Mouse (Mus musculus): ENCODE results near the gene Anks3. TPM values are rescaled to one million over a fixed set of nuclear protein-coding genes. Genes with fewer than 3 reads are reported as not detected.

Anks3 gene
- polyA plus RNA-seq, 1 experiment from 2014 or later, result 43.4 TPM

DNA sequence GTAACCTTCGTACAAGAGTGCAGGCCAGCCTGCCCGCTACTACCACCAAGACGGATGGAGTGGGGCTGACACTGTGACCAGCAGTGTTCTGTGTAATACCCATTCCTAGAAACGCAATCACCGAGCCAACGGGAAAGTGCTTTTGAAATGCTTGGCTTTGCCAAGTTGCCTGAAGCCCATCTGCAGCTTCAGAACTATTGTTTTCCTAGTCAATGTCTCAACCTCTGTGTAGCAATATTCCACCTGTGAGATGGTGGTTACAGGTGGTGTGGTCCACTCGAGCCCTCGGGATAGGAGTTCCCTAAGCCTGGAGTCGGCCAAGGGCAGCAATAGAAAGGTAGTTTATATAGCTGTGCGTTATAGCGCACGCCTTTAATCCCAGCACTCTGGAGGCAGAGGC, 20.7 kb upstream of the Anks3 start:
- no peaks in the 10 kb centered on the region for H3K36me3 ChIP-seq (ENCODE audit: insufficient read depth, low read length)
- no peak overlapping the region for H3K27ac ChIP-seq (ENCODE audit: low read length)
- H3K4me1 ChIP-seq (ENCODE audit: insufficient read depth, low read depth, low read length), result no peaks in the 10 kb centered on the region
- no peak overlapping the region for H3K4me2 ChIP-seq (replicated peaks; ENCODE audit: low read depth, low read length)
- H3K27me3 ChIP-seq (replicated peaks; ENCODE audit: insufficient read depth, low read length), result no peaks in the 10 kb centered on the region
- no peak for DNase-seq (ENCODE audit: low spot score)
- TF ChIP-seq EP300 (IDR thresholded peaks at IDR 0.05), result no peak
- TF ChIP-seq CTCF (IDR thresholded peaks at IDR 0.05), result no peak
- no peak overlapping the region for H3K9ac ChIP-seq (replicated peaks; ENCODE audit: low read depth)
- WGBS, result 86% methylated on average over 12 of the region's 12 CpGs
- no peak for ATAC-seq
- no peaks in the 10 kb centered on the region for H3K9me3 ChIP-seq (ENCODE audit: low read length)
- H3K4me3 ChIP-seq (ENCODE audit: low read depth, low read length), result no peak overlapping the region

DNA sequence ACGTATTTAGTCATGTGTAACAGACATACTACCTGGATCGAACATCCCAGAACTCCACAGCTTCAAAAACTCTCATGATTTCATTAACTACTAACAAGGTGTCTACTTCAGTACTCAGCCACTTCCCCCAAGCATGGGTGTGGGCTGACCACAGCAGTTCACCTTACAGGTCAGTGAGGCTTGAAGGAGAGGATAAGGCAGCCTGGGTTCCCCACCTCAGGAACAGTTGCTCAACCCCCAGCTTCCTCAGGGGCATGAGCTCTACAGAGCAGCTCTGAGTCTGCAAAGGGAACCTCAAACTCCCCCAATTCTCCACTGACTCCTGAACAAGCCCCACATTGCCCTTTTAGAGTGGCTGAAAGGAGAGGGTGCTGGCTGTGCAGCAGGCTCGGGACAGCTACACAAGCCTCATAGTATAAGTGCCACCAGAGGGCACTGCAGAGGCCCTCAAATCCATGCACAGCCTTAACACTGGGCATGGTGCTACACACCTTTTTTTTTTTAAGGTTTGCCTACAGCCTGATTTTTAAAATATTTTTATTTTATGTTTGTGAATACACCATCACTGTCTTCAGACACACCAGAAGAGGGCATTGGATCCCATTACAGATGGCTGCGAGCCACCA, 15.9 kb upstream of the Anks3 start:
- WGBS, result 69% methylated on average over 4 of the region's 4 CpGs
- peak; percentile 70 for DNase-seq (ENCODE audit: low spot score)

DNA sequence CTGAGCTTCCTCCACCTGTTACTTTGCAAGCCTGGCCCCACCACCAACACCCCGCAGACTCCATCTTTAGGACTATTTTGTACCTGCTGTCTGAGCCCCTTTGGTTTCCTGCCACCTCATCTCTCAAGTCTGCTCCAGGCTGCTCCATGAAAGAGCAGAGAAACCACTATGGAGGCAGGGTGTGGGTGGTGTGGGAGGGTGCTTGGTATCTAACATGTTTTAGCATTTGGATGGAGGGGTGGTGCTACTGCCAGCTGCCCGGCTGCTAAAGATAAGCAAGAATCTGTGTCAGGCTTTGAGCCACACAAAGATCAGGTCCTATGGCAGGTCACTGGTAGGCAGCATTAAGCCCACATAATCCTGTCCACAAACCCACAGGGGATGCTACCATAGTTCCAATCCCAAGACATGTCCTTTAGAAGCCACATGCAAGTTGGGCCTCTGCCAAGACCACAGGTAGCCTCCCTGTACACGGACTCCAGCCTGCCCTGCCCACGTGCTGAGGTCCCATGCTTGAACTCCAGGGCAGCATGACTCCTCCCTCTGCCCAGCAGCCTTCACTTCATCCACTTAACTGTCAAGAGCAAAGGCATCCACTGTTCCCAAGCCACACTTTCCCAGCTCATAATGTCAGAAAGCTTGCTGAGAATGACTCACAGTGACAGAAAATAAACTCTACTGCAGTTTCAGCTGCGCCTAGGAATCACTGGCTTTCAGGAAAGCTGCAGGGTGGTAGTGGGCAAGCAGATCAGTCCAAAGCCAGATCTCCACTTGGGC, 14.5 kb upstream of the Anks3 start:
- TF ChIP-seq EP300 (IDR thresholded peaks at IDR 0.05) (no peak), CTCF (IDR thresholded peaks at IDR 0.05) (no peak)
- H3K4me1 ChIP-seq (ENCODE audit: insufficient read depth, low read depth, low read length), result no peaks in the 10 kb centered on the region
- 41% methylated on average over 5 of the region's 5 CpGs for WGBS
- no peak overlapping the region for H3K4me3 ChIP-seq (ENCODE audit: low read depth, low read length)
- 0 out of 2 replicates have a peak overlapping the region, but pooled peaks have one; percentile 47 for H3K27ac ChIP-seq (ENCODE audit: low read length)
- H3K36me3 ChIP-seq (ENCODE audit: insufficient read depth, low read length), result no peaks in the 10 kb centered on the region
- H3K27me3 ChIP-seq (replicated peaks; ENCODE audit: insufficient read depth, low read length), result no peaks in the 10 kb centered on the region
- H3K9ac ChIP-seq (replicated peaks; ENCODE audit: low read depth), result no peak overlapping the region
- DNase-seq (ENCODE audit: low spot score) (peak; percentile 87), ATAC-seq (peak; percentile 95)
- H3K9me3 ChIP-seq (ENCODE audit: low read length), result no peaks in the 10 kb centered on the region
- H3K4me2 ChIP-seq (replicated peaks; ENCODE audit: low read depth, low read length), result no peak overlapping the region

More for the DNA sequence above, 15.9 kb upstream of the Anks3 start:
- peak; percentile 72 for ATAC-seq
- H3K4me3 ChIP-seq (ENCODE audit: low read depth, low read length), result no peak overlapping the region
- TF ChIP-seq EP300 (IDR thresholded peaks at IDR 0.05), result no peak
- TF ChIP-seq CTCF (IDR thresholded peaks at IDR 0.05), result peak; percentile 75
- no peaks in the 10 kb centered on the region for H3K27me3 ChIP-seq (replicated peaks; ENCODE audit: insufficient read depth, low read length)
- no peak overlapping the region for H3K4me2 ChIP-seq (replicated peaks; ENCODE audit: low read depth, low read length)
- no peaks in the 10 kb centered on the region for H3K4me1 ChIP-seq (ENCODE audit: insufficient read depth, low read depth, low read length)
- no peak overlapping the region for H3K27ac ChIP-seq (ENCODE audit: low read length)
- H3K9ac ChIP-seq (replicated peaks; ENCODE audit: low read depth), result no peak overlapping the region
- no peaks in the 10 kb centered on the region for H3K9me3 ChIP-seq (ENCODE audit: low read length)
- no peaks in the 10 kb centered on the region for H3K36me3 ChIP-seq (ENCODE audit: insufficient read depth, low read length)

DNA sequence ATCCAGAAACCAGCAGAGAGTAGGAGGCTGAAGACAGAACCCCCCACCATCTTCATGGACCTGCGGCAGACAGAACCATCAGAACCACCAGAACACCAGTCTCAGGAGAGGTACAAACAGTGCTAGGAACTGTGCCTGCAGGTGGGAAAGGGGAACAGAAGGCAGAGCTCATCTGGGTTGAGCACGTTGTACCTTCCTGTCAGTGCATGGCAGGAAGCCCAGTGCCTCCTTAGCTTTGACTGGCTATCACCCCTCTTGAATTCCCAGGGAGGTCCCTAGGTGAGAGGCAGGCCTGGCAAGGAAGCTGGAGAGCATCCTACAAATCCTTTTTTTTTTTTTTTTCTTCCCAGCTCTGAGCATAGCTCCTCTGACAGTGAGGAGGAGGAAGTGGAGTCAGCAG, 12.2 kb upstream of the Anks3 start:
- WGBS, result 57% methylated on average over 2 of the region's 2 CpGs
- no peaks in the 10 kb centered on the region for H3K27me3 ChIP-seq (replicated peaks; ENCODE audit: insufficient read depth, low read length)
- no peak overlapping the region for H3K9ac ChIP-seq (replicated peaks; ENCODE audit: low read depth)
- ATAC-seq, result no peak
- H3K4me1 ChIP-seq (ENCODE audit: insufficient read depth, low read depth, low read length), result no peaks in the 10 kb centered on the region
- H3K4me2 ChIP-seq (replicated peaks; ENCODE audit: low read depth, low read length), result no peak overlapping the region
- H3K4me3 ChIP-seq (ENCODE audit: low read depth, low read length), result no peak overlapping the region
- H3K9me3 ChIP-seq (ENCODE audit: low read length), result no peaks in the 10 kb centered on the region
- TF ChIP-seq CTCF (IDR thresholded peaks at IDR 0.05), result no peak
- TF ChIP-seq EP300 (IDR thresholded peaks at IDR 0.05), result no peak
- no peak overlapping the region for H3K27ac ChIP-seq (ENCODE audit: low read length)
- no peak for DNase-seq (ENCODE audit: low spot score)
- no peaks in the 10 kb centered on the region for H3K36me3 ChIP-seq (ENCODE audit: insufficient read depth, low read length)

DNA sequence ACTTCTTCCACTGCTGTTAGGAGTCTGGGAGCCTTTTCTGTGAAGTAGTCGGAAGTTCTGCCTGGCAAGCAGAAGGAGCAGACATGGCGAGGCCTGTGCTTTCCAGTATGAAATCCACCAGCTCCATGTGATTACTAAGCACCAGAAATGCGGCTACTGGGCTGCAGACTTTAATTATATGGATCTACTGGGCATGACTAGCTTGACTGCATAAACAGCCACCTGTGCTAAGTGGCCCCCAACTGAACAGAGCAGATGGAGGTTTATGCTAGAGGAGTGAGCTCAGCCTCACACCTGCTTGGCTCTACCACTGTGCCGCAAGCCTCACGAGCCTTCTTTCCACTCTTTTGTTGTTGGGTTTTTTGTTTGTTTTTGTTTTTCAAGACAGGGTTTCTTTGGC, 10.5 kb upstream of the Anks3 start:
- 86% methylated on average over 5 of the region's 5 CpGs for WGBS
- H3K4me1 ChIP-seq (ENCODE audit: insufficient read depth, low read depth, low read length), result no peaks in the 10 kb centered on the region
- no peaks in the 10 kb centered on the region for H3K9me3 ChIP-seq (ENCODE audit: low read length)
- H3K27ac ChIP-seq (ENCODE audit: low read length), result no peak overlapping the region
- H3K9ac ChIP-seq (replicated peaks; ENCODE audit: low read depth), result no peak overlapping the region
- no peaks in the 10 kb centered on the region for H3K27me3 ChIP-seq (replicated peaks; ENCODE audit: insufficient read depth, low read length)
- ATAC-seq (no peak), DNase-seq (ENCODE audit: low spot score) (no peak)
- no peak overlapping the region for H3K4me3 ChIP-seq (ENCODE audit: low read depth, low read length)
- TF ChIP-seq CTCF (IDR thresholded peaks at IDR 0.05) (no peak), EP300 (IDR thresholded peaks at IDR 0.05) (no peak)
- H3K36me3 ChIP-seq (ENCODE audit: insufficient read depth, low read length), result no peaks in the 10 kb centered on the region
- H3K4me2 ChIP-seq (replicated peaks; ENCODE audit: low read depth, low read length), result no peak overlapping the region

DNA sequence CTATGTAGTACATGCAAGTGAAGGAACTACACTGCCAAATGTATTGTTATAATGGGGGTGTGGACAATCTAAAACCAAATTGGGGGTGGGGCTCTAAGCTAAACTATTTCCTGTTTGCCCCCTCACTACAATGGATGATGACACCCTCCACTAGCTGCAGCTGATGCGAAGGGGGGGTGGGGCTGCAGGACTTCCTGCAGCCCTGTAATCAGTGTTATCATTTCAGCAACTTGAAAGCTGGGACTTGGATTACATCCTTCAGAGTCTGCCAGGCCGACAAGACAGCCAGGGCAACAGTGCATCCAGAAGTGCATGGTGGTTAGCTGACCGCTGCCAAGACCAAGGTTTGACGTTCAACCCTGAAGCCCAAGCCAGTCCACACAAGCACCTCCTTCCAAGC, 7.6 kb upstream of the Anks3 start:
- no peaks in the 10 kb centered on the region for H3K27me3 ChIP-seq (replicated peaks; ENCODE audit: insufficient read depth, low read length)
- ATAC-seq (peak; percentile 89), DNase-seq (ENCODE audit: low spot score) (peak; percentile 78)
- no peaks in the 10 kb centered on the region for H3K4me1 ChIP-seq (ENCODE audit: insufficient read depth, low read depth, low read length)
- H3K4me3 ChIP-seq (ENCODE audit: low read depth, low read length), result no peak overlapping the region
- no peak overlapping the region for H3K9ac ChIP-seq (replicated peaks; ENCODE audit: low read depth)
- peak overlapping the region; percentile 71 for H3K27ac ChIP-seq (ENCODE audit: low read length)
- no peaks in the 10 kb centered on the region for H3K9me3 ChIP-seq (ENCODE audit: low read length)
- no peaks in the 10 kb centered on the region for H3K36me3 ChIP-seq (ENCODE audit: insufficient read depth, low read length)
- 58% methylated on average over 4 of the region's 4 CpGs for WGBS
- no peak overlapping the region for H3K4me2 ChIP-seq (replicated peaks; ENCODE audit: low read depth, low read length)
- TF ChIP-seq CTCF (IDR thresholded peaks at IDR 0.05), result no peak
- peak; percentile 84 for TF ChIP-seq EP300 (IDR thresholded peaks at IDR 0.05)
